In genomic region chr1:81859464-81859863, GRCm38 (mm10) we compare ENCODE assay signal across 25 mouse cellular contexts.
DNase-seq lines count a peak whose midpoint lies in the region; ATAC-seq and TF ChIP-seq lines count a peak whose summit lies in the region.
"Had no signal": no experiment of that assay in that cellular context is flagged by ENCODE, and none has a peak within 500 bp of the region (broad histone marks: within the 10 kb centered on the region; RNA-seq: fewer than 3 reads in every experiment).

No protein-coding gene starts in this region.

- no peak overlapping the region for H3K27ac ChIP-seq in forebrain, postnatal 0 days (ENCODE audit: low read depth, low read length)
- no peak overlapping the region for H3K27ac ChIP-seq in forebrain, embryonic 11.5 days (ENCODE audit: low read depth, low read length)
- no peak overlapping the region for H3K27ac ChIP-seq in layer of hippocampus, adult 2 months
- H3K27ac ChIP-seq: embryonic facial prominence, embryonic 10.5 days; embryonic facial prominence, embryonic 13.5 days; forebrain, embryonic 12.5 days; hindbrain, embryonic 12.5 days; hindbrain, embryonic 15.5 days had no signal

- no peak for TF ChIP-seq POLR2A in brain, embryonic 14.5 days (IDR thresholded peaks at IDR 0.05; ENCODE audit: borderline replicate concordance, extremely low read depth, insufficient read depth, insufficient read length, poor library complexity, severe bottlenecking)

- DNase-seq in forebrain, postnatal 0 days = no peak
- no peak for DNase-seq in forebrain, embryonic 11.5 days (ENCODE audit: low spot score)
- peak; percentile 58 for DNase-seq in 3T3-L1 (ENCODE audit: low read depth, low spot score)
- DNase-seq in Muller cell, postnatal 12 days (ENCODE audit: inconsistent ontology term) = peak; percentile 45
- peak; percentile 62 for DNase-seq in brain, embryonic 14.5 days (ENCODE audit: low read depth)
- DNase-seq in left cerebral cortex, postnatal 4 days = no peak
- no peak for DNase-seq in layer of hippocampus, adult 2 months (ENCODE audit: low spot score in 2 of 2)
- no peak for DNase-seq in cerebellum, adult 11 months
- DNase-seq: adrenal gland, adult 8-10 months; adrenal gland, postnatal 25 days; cerebellum, adult 11-12 months; cerebellum, adult 8-10 months; cerebellum, postnatal 10 days; cerebellum, postnatal 36 days; embryo, embryonic 11 days; gastrocnemius, postnatal 25 days; heart, adult 18-20 months; kidney, adult 2 months had no signal

- no peak for TF ChIP-seq CTCF in forebrain, postnatal 0 days (IDR thresholded peaks at IDR 0.05; ENCODE audit: low read depth)
- no peak for TF ChIP-seq CTCF in brain, embryonic 14.5 days (IDR thresholded peaks at IDR 0.05; ENCODE audit: borderline replicate concordance, extremely low read depth, insufficient read depth, insufficient read length)
- TF ChIP-seq CTCF in layer of hippocampus, adult 2 months (conservative IDR thresholded peaks at IDR 0.05) = no peak

- H3K4me2 ChIP-seq in forebrain, postnatal 0 days (ENCODE audit: low read depth) = no peak overlapping the region
- no peak overlapping the region for H3K4me2 ChIP-seq in forebrain, embryonic 11.5 days (ENCODE audit: low read depth, low read length, severe bottlenecking)
- H3K4me2 ChIP-seq: embryonic facial prominence, embryonic 13.5 days; forebrain, embryonic 12.5 days; heart, embryonic 12.5 days; hindbrain, embryonic 12.5 days; hindbrain, embryonic 15.5 days had no signal

- H3K9me3 ChIP-seq in forebrain, postnatal 0 days (ENCODE audit: low read length) = no peaks in the 10 kb centered on the region
- H3K9me3 ChIP-seq in forebrain, embryonic 11.5 days (ENCODE audit: control insufficient read depth, low read length) = no peaks in the 10 kb centered on the region
- H3K9me3 ChIP-seq: embryonic facial prominence, embryonic 10.5 days; embryonic facial prominence, embryonic 13.5 days; forebrain, embryonic 12.5 days; heart, embryonic 12.5 days; hindbrain, embryonic 12.5 days; hindbrain, embryonic 15.5 days had no signal

- no peaks in the 10 kb centered on the region for H3K36me3 ChIP-seq in forebrain, postnatal 0 days (ENCODE audit: insufficient read depth)
- H3K36me3 ChIP-seq in forebrain, embryonic 11.5 days (ENCODE audit: control insufficient read depth, insufficient read depth, low read length) = no peaks in the 10 kb centered on the region
- H3K36me3 ChIP-seq: embryonic facial prominence, embryonic 10.5 days; embryonic facial prominence, embryonic 13.5 days; forebrain, embryonic 12.5 days; heart, embryonic 12.5 days; hindbrain, embryonic 12.5 days; hindbrain, embryonic 15.5 days had no signal

- ATAC-seq in forebrain, postnatal 0 days = peak; percentile 73
- ATAC-seq in forebrain, embryonic 11.5 days (replicated peaks; ENCODE audit: low FRiP score) = no peak
- ATAC-seq: intestine, postnatal 0 days had no signal

- H3K27me3 ChIP-seq in forebrain, postnatal 0 days (ENCODE audit: insufficient read depth, low read length) = no peaks in the 10 kb centered on the region
- H3K27me3 ChIP-seq in forebrain, embryonic 11.5 days (ENCODE audit: control insufficient read depth, insufficient read depth, low read length) = no peaks in the 10 kb centered on the region
- H3K27me3 ChIP-seq: embryonic facial prominence, embryonic 13.5 days; forebrain, embryonic 12.5 days; heart, embryonic 12.5 days; hindbrain, embryonic 12.5 days; hindbrain, embryonic 15.5 days had no signal

- no peaks in the 10 kb centered on the region for H3K4me1 ChIP-seq in forebrain, postnatal 0 days (ENCODE audit: insufficient read depth)
- no peaks in the 10 kb centered on the region for H3K4me1 ChIP-seq in forebrain, embryonic 11.5 days (replicated peaks; ENCODE audit: control insufficient read depth, insufficient read depth, low read length)
- H3K4me1 ChIP-seq: hindbrain, embryonic 12.5 days; hindbrain, embryonic 15.5 days had no signal

- WGBS in forebrain, postnatal 0 days = 37% methylated on average over 2 of the region's 2 CpGs
- whole genome bisulfite sequencing in forebrain, embryonic 11.5 days = 68% methylated on average over 2 of the region's 2 CpGs

- no peak overlapping the region for H3K9ac ChIP-seq in forebrain, postnatal 0 days
- H3K9ac ChIP-seq in forebrain, embryonic 11.5 days (ENCODE audit: low read length) = no peak overlapping the region
- H3K9ac ChIP-seq: embryonic facial prominence, embryonic 13.5 days; forebrain, embryonic 12.5 days; heart, embryonic 12.5 days; hindbrain, embryonic 12.5 days; hindbrain, embryonic 15.5 days had no signal

- intact Hi-C loops in left cerebral cortex, postnatal 4 days (cut with DNase I) = no loop called here

- H3K4me3 ChIP-seq in forebrain, postnatal 0 days (ENCODE audit: low read depth, low read length) = no peak overlapping the region
- H3K4me3 ChIP-seq in forebrain, embryonic 11.5 days (ENCODE audit: low read depth, low read length) = no peak overlapping the region
- no peak overlapping the region for H3K4me3 ChIP-seq in layer of hippocampus, adult 2 months
- H3K4me3 ChIP-seq: embryonic facial prominence, embryonic 10.5 days; embryonic facial prominence, embryonic 13.5 days; forebrain, embryonic 12.5 days; heart, embryonic 12.5 days; hindbrain, embryonic 12.5 days; hindbrain, embryonic 15.5 days had no signal

Comparison
In these comparisons a context has a peak if more than half of its experiments do, and no peak if none do; other contexts are left out.
1. DNase-seq: peak in 3T3-L1 (single experiment), Muller cell, postnatal 12 days (single experiment) and brain, embryonic 14.5 days (single experiment); none in forebrain, postnatal 0 days (single experiment), forebrain, embryonic 11.5 days (single experiment), left cerebral cortex, postnatal 4 days (single experiment), layer of hippocampus, adult 2 months (0 of 2) and cerebellum, adult 11 months (single experiment).